Mouse (Mus musculus) cerebral cortex, adult 2 months (tissue): ENCODE data around the gene Cnga1.

Experiments
- WGBS: fragments of 180-500 bp; shearing (Covaris S2); methylation state at CpG from one replicate; pipeline ENCODE4 v1.1.7; 2018; 5-methylcytosine and 5-hydroxymethylcytosine counted together

The Cnga1 gene

DNA sequence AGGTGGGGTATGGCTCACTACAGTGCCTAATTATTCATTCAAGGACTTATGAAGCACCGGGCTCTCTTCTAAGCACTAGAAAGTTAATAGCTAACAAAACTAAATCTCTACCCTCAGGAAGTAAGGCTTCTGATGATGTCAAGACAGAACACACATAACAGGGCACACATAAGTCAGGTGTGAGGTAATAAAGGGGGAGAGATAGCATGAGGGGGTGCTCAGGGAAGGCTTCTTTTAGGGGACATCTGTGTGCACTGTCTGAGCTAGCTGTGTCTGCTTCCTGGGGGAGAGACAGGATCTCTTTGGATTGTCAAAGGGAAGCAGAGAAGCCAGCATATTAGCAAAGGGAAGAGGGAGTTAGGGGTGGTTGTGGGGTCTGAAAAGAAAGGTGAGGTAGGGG lies at the start of gene Cnga1:
Gene Cnga1 (minus strand): TSS at position 101 of the 400 bp plus-strand sequence.
- WGBS = 67% methylated on average over 1 of the region's 1 CpGs

DNA sequence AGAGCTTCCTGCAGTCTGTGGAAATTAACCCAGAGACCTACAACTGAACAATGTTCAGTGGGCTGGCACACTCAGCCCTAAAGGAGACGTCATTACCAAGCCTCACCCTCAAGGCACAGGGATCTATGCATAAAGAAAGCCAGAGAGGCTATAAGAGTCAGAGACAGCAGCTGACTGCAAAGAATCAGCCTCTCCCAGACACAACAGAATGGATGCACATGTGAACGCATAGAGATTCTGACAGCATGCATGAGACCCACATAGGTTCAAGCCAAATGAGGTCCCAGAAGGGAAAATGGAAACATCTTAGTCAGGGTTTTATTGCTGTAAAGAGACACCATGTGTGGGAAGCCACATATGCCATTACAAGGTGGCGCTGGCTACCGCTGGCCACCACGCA lies 46.4 kb upstream of the Cnga1 start:
- WGBS = 66% methylated on average over 5 of the region's 5 CpGs

DNA sequence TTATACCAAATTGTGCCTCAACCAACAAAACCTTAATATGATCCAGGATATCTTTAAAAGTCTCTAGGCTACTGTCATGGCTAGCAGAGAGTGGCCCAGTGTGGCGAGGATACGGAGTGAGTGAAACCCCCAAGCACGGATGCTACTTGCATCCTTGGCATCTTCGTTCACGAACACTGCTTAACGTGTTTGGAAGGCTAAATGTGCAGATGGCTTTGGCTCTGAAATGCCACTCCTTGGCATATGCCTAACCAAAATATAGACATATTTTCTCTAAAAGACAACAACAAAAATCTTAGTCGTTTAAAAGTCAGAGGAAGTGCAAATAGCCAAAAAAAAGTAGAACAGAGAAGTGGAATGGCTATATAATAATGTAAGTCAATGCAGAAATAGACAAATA lies 45.5 kb upstream of the Cnga1 start:
- WGBS = 75% methylated on average over 7 of the region's 7 CpGs

DNA sequence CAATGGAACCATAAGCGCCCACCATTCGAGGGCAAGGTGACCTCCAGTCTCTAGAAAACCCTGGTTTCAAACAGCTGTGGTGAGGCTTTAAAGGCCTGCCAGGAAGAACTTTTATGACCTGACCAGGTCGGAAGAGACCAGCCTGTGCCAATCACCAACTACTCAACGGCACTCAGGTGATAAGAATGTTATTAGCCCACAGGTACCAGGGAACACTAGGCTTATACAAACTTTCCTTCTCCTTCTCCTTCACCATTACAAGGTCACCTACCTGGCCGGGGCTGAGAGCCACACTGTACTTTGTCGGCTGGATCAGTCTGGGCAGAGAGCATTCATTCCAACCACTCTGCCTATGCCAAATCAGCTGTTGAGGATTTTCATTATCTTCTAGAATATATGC lies 37.4 kb upstream of the Cnga1 start:
- 94% methylated on average over 6 of the region's 6 CpGs for WGBS

DNA sequence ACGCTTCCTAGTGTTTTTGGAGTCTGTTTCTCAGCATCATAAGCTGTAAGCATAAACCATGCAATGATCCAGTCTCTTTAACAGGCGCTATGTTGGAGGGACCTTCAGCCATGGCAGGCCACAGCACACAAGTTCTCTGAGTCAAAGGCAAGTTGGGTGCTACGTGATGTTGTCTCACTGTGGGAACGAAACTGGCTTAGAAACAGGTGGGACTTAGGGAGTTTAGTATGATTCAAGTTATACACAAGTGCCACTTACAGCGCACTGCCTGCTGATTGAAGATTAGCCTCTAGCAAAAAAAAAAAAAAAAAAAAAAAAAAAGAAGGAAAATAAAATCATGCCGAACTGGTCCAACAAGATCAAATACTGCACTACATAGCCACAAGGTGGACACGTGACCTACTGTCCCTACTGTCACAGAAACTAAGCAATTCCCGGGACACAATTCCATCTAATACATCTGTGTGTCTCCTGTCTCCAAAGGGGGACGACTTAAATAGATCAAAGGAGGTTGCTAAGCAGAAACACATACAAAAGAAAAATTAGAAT lies 31.0 kb upstream of the Cnga1 start:
- WGBS = 76% methylated on average over 9 of the region's 9 CpGs

DNA sequence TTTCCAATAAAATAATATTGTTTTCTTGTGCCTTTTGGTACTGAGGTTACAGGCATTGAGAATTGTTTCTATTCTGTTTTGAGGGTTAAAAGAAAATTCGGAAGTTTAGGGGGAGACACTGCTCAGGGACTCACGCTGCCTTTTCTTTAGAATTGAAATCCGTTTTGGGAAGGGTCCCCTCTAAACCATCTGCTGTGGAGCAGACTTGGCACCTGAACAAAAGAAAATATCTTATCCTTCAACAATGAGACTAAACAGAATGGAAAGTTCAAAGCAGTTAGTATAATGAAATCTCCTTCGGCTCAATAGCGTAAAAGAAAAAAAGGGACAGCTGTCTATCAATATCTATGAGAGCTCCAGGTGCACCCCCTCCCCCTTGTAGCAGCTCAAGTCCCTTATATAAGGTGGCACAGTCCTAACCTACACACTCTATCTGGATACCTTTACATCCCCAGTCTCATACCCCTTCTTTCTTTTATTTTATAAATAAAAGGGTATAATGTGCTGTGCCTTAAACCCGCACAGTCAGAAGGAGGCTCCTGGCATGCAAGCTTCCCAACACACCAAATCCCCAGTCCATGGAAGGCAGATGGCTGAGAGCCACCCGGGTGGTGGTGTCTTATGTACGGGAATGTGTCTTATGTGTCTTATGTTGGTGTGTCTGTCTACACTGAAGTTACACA lies 27.1 kb upstream of the Cnga1 start:
- WGBS = 49% methylated on average over 8 of the region's 8 CpGs

DNA sequence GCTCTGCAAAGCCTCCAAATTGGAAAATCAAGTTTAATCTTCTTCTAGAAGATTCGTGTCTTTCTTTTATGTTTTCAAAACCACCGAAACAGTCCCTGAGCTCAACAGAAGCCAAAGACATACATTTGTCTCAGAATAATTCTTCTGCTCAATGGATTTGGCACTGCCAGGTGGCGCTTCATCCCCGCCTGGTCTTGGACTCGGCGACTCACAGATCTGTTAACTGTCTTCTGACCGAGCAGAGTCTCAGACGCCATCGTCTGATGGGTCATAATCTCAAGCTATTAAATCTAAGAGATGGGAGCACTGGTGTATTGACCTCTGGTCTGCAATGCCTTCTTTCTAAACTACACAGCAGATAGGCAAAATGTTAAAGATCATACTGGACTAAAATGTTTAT lies 24.3 kb upstream of the Cnga1 start:
- WGBS = 73% methylated on average over 9 of the region's 9 CpGs

DNA sequence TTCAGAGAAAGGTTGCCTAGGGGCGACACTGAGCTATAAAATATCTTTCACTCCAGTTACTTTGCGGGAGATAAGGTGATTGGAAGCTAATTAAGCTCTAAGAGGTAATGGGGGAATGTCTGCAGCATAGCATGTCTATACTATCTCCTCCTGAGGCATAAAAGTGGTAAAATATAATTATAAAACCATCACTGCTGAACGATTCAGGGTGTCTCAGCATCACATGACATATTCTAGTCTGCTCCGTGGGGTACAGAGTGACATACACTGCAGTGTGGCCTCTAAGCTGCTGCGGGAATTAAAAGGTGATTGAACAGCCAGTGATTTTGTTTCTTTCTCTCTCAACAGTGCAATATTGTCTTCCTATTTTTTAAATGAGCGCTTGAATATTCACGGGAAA lies 22.4 kb upstream of the Cnga1 start:
- whole genome bisulfite sequencing = 80% methylated on average over 7 of the region's 7 CpGs

DNA sequence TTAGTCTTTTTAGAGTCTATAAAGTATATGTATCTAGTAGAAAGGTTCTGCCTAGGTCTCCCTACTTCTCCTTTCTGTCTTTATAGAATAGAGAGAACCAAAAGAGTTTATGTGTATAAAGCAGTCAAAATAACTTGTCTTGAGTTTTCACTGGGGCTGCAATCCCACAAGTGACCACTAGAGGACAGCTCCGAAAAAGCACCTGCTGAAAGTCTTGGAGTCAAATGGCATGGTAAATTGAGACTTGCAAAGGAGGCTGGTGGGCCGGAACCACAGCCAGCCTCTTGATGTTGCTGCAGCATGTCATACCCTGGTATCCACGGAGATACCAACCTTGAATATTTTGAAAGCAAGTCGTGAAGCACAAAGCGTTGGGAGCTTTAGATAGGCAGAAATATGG lies 21.2 kb upstream of the Cnga1 start:
- 33% methylated on average over 5 of the region's 5 CpGs for WGBS

DNA sequence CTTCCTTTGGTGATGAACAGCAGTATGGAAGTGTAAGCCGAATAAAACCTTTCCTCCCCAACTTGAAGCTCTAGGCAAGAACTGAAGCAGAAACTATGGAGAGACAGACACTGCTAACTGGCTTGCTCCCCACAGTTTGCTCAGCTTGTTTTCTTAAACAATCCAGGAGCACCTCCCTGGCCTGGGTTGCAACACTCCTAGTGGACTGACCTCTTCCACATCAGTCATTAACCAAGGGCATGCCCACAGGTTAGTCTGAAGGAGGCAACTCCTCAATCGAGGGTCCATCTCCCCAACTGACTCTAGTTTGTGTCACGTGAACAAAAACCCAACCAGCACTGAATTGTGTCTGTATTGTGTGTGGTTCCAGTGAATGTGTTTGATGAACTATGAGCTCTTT lies 20.8 kb upstream of the Cnga1 start:
- 47% methylated on average over 3 of the region's 3 CpGs for WGBS

DNA sequence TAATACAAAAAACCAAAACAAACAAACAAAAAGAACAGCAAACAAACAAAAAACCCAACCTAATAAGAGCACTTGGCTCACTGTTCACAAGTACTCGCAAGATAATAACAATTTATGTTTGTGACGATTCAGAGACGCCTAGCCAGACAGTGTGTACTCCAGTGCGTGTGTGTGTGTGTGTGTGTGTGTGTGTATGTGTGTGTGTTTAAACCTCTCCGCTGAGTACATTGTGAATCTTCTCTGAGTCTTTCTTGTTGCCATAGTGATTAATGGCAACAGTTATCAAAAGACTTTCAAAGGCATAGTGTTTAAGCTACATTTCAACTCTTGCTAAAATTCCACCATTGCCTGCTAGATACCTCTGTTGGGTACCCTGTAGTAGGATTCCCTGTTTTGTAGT lies 20.1 kb upstream of the Cnga1 start:
- WGBS = 80% methylated on average over 5 of the region's 5 CpGs

DNA sequence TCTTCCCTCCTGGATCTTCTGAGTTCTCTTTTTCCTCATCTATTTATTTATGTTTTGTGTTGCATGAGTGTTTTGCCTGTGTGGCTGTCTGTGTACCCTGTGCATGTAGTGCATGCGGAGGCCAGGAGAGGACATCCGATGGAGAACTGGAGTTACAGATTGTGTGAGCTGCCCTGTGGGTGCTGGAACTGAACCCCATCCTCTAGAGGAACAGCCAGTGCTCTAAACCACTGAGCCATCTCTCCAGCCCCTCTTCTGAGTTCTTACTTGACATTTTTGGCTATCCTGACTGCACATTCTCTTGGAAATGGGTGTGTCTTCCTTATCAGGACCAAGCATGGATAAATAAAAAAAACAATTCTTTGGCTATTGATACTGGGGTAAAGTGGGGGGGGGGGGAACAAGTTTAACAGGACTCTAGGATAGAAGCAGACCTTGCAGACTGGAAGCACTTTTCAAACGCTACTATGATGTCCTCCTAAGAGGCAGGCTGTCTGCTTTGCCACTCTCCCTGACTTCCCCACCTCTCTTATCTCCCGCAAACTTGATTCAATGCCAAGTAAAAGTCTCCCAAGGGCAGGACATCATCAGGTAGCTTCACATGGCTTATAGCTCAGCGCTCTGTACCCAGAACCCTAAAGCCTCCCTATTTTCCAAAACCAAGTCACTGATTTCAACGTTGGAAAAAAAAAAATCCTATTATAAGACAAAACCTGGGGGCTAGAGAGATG lies 17.1 kb upstream of the Cnga1 start:
- 88% methylated on average over 6 of the region's 6 CpGs for WGBS

DNA sequence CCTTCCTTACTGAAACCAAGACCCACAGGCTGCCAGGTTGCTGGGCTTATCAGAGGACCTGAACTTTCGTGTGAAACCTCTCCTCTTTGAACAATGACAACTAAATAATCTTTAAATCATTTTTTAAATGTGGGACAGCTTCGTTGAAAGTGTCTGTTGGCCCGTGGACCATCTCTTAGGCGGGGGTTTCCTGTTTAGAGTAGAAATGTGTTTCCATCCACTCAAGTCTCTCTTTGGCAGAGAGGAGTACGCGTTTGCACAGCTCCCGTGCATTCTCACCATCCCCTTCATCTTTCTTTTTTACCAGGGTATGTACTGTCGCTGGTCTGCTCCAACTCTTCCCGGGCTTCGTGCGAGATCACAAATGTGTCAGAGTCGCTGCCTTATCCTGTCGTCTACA lies 14.3 kb upstream of the Cnga1 start:
- 83% methylated on average over 13 of the region's 13 CpGs for WGBS

DNA sequence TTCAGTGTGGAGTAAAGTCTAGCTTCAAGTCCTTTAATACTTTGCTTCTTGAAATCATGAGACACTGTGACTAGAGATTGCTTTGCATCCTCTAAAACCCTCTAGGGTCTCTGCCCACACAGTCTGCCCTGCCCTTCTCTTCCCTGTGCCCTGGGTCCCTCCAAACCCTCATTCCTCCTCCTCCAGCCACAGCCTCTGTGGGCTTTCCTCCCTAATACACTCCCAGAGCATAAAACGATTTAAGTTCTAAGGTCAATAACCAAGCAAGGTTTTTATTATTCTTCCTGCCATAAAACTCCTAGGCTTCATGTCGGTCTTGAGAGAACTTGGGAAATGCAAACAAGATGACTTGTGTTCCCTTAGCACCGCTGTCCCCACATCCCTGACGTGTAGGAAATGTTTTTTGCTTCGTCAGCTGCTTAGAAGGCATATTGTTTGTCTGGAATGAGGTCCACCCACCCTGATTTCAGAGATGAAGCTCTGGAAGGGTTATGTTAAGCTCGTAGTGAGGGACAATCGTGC lies 12.3 kb upstream of the Cnga1 start:
- 67% methylated on average over 7 of the region's 7 CpGs for WGBS

DNA sequence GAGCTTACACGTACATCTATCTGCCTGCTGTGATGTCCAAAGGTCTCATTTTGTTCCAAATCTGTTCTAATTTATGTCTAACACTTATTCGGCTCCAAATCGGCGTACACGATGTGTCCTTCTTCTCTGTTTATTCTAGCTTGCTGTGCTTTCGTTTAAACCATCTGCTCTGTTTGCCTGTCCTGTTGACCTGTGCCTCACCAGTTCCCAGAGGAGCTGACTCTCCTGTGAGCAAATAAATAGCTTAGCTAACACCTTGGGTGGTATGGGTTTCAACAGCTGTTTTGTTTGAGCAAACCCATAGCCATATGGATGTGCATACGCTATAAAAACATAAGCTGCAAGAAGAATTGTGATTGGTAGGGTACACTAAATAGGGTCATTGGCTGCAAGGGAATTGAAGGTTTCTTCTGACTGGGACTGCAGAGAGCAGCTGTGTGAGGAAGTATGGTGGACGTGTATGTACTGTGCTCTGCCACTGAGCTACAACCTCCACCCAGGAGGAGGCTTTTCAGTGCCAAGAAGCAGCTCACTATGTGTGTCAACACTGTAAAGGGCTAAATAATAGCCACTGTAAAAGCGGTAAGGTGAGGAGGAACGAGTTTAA lies 9.1 kb upstream of the Cnga1 start:
- WGBS = 81% methylated on average over 10 of the region's 10 CpGs

DNA sequence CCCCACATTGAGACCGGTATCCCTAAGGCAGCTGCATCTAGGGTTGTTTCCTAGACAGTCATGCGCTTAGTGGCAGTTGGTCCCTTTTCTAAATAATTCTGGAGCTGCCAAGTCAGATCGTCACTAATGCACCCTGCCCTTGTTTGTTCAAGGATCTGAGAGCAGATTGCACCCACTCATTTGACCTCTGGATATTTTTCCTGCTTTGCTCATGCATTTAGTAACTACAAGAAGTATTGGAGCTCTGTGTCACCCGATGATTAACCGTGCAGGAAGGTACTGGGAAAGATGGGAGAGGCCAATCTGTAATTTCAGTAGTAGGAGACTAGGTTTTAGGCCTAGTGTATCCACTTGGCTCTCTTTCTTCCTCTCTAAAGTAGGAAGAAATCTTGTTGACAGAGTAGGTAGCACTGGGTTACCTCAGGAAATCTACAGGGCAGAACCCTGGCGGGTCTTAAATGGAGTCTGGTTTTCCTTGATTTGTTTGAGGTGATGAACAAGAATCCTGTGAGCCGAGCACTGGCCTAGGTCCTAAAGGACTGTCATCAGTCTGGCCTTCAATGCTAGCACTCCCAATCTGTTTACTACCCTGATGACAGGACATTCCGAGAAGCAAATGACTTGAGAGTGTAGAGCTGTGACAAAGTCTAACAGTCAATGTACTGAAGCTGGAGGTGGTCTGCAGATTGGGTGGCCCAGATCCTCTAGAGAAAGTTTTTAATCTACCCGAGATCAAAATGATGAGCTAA lies 5.1 kb upstream of the Cnga1 start:
- WGBS = 92% methylated on average over 9 of the region's 9 CpGs

DNA sequence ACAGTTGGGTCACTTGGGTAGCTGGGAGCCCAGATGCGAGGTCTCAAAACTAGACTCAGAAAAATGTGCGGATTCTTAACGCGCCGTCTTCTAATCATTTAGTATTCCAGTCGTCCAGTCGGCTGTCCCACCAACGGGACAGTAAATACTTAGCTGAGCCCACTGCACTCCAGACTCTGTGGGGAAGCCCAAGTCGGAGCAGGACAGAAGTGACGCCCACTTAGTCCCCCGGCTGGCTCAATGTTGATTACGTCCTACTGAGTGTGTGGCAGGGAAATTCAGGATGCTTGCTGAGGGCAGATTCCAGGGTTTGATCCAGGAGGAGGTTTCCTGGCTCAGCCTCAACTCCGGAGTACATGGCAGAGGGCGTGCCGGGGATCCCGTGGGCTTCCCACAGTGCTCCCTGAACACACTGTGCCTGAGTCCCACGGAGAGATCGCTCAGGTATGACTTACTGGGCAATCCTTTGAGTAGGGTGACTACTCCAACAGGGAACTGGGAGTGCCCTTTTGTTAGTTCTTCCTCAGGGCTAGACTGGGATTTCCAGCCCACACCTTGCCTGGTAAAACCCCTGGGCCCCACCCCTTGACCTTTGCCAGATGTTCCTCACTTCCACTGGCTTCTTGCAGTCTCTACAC lies 4.0 kb upstream of the Cnga1 start:
- WGBS = 9% methylated on average over 18 of the region's 18 CpGs

DNA sequence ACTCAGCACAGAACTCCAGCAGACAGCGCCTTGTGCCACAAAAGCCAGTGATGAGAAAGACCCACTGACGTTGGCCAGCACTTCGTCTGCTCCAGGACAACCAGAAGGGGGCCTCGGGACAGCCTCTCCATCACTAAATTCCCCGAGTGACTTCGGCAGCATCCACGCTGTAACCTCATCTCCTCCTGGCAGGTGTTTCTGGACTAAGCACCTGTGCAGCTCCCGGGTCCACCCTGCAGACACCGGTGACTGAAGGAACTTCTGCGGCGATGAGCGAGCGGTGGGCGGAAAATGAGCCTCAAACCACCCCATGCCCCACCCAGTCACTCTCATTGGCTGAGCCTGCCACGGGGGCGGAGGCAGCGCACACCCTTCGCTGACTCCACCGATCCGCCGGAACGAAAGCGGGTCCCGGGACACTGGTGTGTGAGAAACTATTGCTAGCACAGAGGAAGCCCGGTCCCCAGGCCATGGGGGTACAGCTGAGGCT lies 3.4 kb upstream of the Cnga1 start, which contains the start of gene Nipal1:
Gene Nipal1 (plus strand): TSS at position 378 of the 490 bp plus-strand sequence.
- WGBS = 2% methylated on average over 25 of the region's 25 CpGs

DNA sequence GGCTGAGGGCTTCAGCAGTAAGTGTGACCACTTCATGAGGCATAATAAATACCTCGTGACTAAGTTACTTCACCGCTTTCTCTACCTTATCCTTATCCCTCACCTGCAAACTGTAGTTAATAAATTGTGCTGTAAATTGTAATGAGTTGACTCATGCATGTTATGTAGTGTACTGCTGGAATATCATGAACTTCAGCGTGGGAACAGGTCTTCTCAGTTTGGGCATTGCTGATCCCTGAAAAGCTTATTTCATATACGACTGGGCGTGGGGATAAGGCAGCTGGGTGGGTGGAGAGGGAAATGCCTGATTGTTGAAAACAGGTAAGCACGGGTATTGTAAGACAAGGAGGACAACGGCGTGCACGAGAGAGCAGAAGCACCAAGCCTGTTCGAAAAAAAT lies 2.9 kb upstream of the Cnga1 start:
- WGBS = 25% methylated on average over 10 of the region's 10 CpGs

DNA sequence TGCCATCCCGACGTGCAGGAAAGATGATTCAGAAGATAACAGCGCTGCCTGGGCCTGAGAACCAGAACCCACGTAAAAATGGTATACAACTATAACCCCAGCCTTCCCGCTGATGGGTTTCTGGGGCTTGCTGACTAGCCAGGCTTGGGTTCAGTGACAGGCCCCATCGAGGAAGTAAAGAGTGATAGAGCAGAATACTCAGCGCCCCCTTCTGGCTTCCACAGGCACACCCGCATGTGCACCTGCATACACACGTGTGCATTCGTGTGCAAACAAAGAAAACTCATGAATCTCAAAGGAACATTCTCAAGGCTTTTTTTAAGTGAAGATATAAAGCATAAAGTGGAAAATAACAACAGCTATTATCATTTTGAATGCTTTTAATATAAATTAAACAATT lies 2.1 kb upstream of the Cnga1 start:
- WGBS = 39% methylated on average over 10 of the region's 10 CpGs

DNA sequence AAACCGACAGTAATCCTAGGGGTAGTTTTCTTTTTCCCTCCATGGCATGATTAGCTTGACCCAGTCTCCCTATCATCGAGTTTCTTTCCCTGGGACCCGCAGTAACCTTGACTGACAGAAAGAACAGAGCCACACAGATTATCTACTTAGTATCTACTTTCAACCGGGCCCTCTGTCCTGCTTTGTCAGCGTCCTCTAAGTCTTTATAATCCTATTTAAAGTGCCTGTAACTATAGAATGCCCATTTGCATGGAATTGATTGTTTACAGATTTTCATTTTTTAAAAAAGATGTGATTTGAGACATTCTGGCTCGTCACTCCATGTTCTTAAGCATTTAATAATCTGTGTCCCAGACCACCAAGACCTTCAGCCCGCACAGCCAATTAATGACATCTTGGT lies 420 bp downstream of the Cnga1 start:
- WGBS = 72% methylated on average over 7 of the region's 7 CpGs
